Mouse (Mus musculus) gastrocnemius, postnatal 25 days (tissue): ENCODE data around the gene Chst3. TPM values are rescaled to one million over a fixed set of nuclear protein-coding genes. Genes with fewer than 3 reads are reported as not detected.
A peak's percentile ranks its signal among the peaks of the same experiment; 100 is the strongest.
"Not testable (repeated sequence)": the region's sequence is repeated elsewhere in the genome, so short reads cannot be mapped to it uniquely, and the experiment has no call there.

Experiments
- DNase-seq: peaks from one replicate; pipeline ENCODE4 v3.0.0; 2022
- microRNA-seq, 2 experiments: library from miRNA; unstranded; fragments of <30 nt; microRNA quantifications; one replicate each; pipeline ENCODE4 v1.2.0; 2021; ENCODE audit warnings: borderline replicate concordance in 2 of 2
- total RNA-seq, 2 experiments: library from RNA; stranded (reverse); gene quantifications; 1 replicate in 1 of 2; 2 replicates in 1 of 2; pipeline ENCODE4 v1.2.3; 2021

The Chst3 gene
- total RNA-seq, 2 experiments from 2014 or later: 0.26 to 0.51 TPM

- DNase-seq: not testable (repeated sequence)
These were observed 57.7 kb downstream of the Chst3 start for GRCm38 (mm10) chr10:60161397-60161796.

- DNase-seq: no peak
These were observed 60.9 kb downstream of the Chst3 start for GRCm38 (mm10) chr10:60158144-60158543.

GRCm38 (mm10) chr10:60156016-60156415 is 63.0 kb downstream of the Chst3 start:
- no peak for DNase-seq

GRCm38 (mm10) chr10:60151107-60151663 is 67.9 kb downstream of the Chst3 start:
- DNase-seq: no peak

- DNase-seq: peak; percentile 47
These were observed 71.0 kb downstream of the Chst3 start for GRCm38 (mm10) chr10:60148087-60148486.

- DNase-seq: not testable (repeated sequence)
These were observed 71.5 kb downstream of the Chst3 start for GRCm38 (mm10) chr10:60147510-60148047.

GRCm38 (mm10) chr10:60141656-60142160 is 77.4 kb downstream of the Chst3 start:
- DNase-seq: no peak

- DNase-seq: no peak
These were observed 78.3 kb downstream of the Chst3 start for GRCm38 (mm10) chr10:60140751-60141150.

GRCm38 (mm10) chr10:60138680-60139079 is 80.4 kb downstream of the Chst3 start:
- no peak for DNase-seq

GRCm38 (mm10) chr10:60136935-60137334 is 82.1 kb downstream of the Chst3 start:
- no peak for DNase-seq

- not testable (repeated sequence) for DNase-seq
These were observed 83.0 kb downstream of the Chst3 start for GRCm38 (mm10) chr10:60136010-60136409.

GRCm38 (mm10) chr10:60134201-60134600 is 84.9 kb downstream of the Chst3 start:
- DNase-seq: no peak

- DNase-seq: no peak
These were observed 85.6 kb downstream of the Chst3 start for GRCm38 (mm10) chr10:60133501-60133900.

Small RNA genes within 50 kb of the gene (microRNA-seq; reads per million reads assigned to microRNA genes)
- 0 reads per million in 2 experiments for gene Gm22117

Other genes starting within 250 kb of the Chst3 start
- 10 to 100 TPM; 11.4 to 12.0 TPM for gene Ascc1, start 216.5 kb downstream of the Chst3 start, total RNA-seq
- 10 to 100 TPM; 40.7 to 40.9 TPM for gene Anapc16, start 216.1 kb downstream of the Chst3 start, total RNA-seq
- gene Spock2, start 113.0 kb downstream of the Chst3 start, total RNA-seq: 1 to 10 TPM; 4.7 to 5.7 TPM
- 100 to 1,000 TPM; 590 to 608 TPM for gene Psap, start 58.4 kb upstream of the Chst3 start, total RNA-seq
- 1 to 10 TPM; 7.0 to 7.4 TPM for gene Vsir, start 127.6 kb upstream of the Chst3 start, total RNA-seq
- not detected for gene Gm17455, start 180.5 kb upstream of the Chst3 start, total RNA-seq